ENCODE assay signal across 8 mouse cellular contexts in genomic region chr11:77625061-77625855, GRCm38 (mm10). TPM values are rescaled to one million over a fixed set of nuclear protein-coding genes. Genes with fewer than 3 reads are reported as not detected.
A peak's percentile ranks its signal among the peaks of the same experiment; 100 is the strongest.
DNase-seq lines count a peak whose midpoint lies in the region; ATAC-seq lines count a peak whose summit lies in the region.

No protein-coding gene starts in this region.

- H3K4me1 ChIP-seq in forebrain, embryonic 12.5 days = peaks cover 35% of the 10 kb centered on the region
- peaks cover 26% of the 10 kb centered on the region for H3K4me1 ChIP-seq in hindbrain, embryonic 10.5 days (replicated peaks)
- peaks cover 89% of the 10 kb centered on the region for H3K4me1 ChIP-seq in megakaryocyte, embryonic 14.5 days

- peak overlapping the region; percentile 40 for H3K4me3 ChIP-seq in forebrain, embryonic 12.5 days (replicated peaks)
- H3K4me3 ChIP-seq in hindbrain, embryonic 10.5 days = peak overlapping the region; percentile 50
- peak overlapping the region; percentile 86 for H3K4me3 ChIP-seq in megakaryocyte, embryonic 14.5 days (replicated peaks)

- intact Hi-C loops in left cerebral cortex, postnatal 14 days (cut with DNase I) = loop anchor here (2.0 to 5.0 kb wide), 4 partner anchors 18 to 133 kb away; partner anchors contain the start of genes Git1 and Taok1

- DNase-seq in CD8-positive naive resting alpha-beta T cell, adult 2 months (ENCODE audit: low read depth in 2 of 2, low spot score in 2 of 2) = peak; percentile 53 to 63
- DNase-seq in hindbrain, embryonic 10.5 days (ENCODE audit: low spot score) = peak; percentile 71
- DNase-seq in left cerebral cortex, postnatal 14 days (ENCODE audit: low spot score in 2 of 2) = peak; percentile 76 to 84
- peak; percentile 57 for DNase-seq in right cerebral cortex, postnatal 4 days
- no peak for DNase-seq in testis, postnatal 10 days (ENCODE audit: low spot score)

- no peaks in the 10 kb centered on the region for H3K36me3 ChIP-seq in forebrain, embryonic 12.5 days (replicated peaks)
- H3K36me3 ChIP-seq in hindbrain, embryonic 10.5 days = no peaks in the 10 kb centered on the region
- no peaks in the 10 kb centered on the region for H3K36me3 ChIP-seq in megakaryocyte, embryonic 14.5 days (replicated peaks; ENCODE audit: low read length)

- peak overlapping the region; percentile 50; the same call in 1 of the 2 replicates for H3K9ac ChIP-seq in forebrain, embryonic 12.5 days

- 5% methylated on average over 11 of the region's 11 CpGs for WGBS in forebrain, embryonic 12.5 days
- WGBS in hindbrain, embryonic 10.5 days = 6% methylated on average over 11 of the region's 11 CpGs

- H3K9me3 ChIP-seq in forebrain, embryonic 12.5 days = no peaks in the 10 kb centered on the region
- H3K9me3 ChIP-seq in hindbrain, embryonic 10.5 days = no peaks in the 10 kb centered on the region
- H3K9me3 ChIP-seq in megakaryocyte, embryonic 14.5 days = no peaks in the 10 kb centered on the region

- no peaks in the 10 kb centered on the region for H3K27me3 ChIP-seq in forebrain, embryonic 12.5 days
- H3K27me3 ChIP-seq in hindbrain, embryonic 10.5 days (ENCODE audit: insufficient read depth, poor library complexity, severe bottlenecking) = peaks cover 7% of the 10 kb centered on the region; the same call in 1 of the 2 replicates
- no peaks in the 10 kb centered on the region for H3K27me3 ChIP-seq in megakaryocyte, embryonic 14.5 days (replicated peaks)

- peak overlapping the region; percentile 84 for H3K4me2 ChIP-seq in forebrain, embryonic 12.5 days

- ATAC-seq in activated CD4-positive, CD25-positive, alpha-beta regulatory T cell, adult 4 months = peak; percentile 61
- peak; percentile 61; the same call in 1 of the 2 replicates for ATAC-seq in forebrain, embryonic 12.5 days (ENCODE audit: low FRiP score)

- H3K27ac ChIP-seq in forebrain, embryonic 12.5 days = peak overlapping the region; percentile 83
- H3K27ac ChIP-seq in hindbrain, embryonic 10.5 days = peak overlapping the region; percentile 66

RNA-seq across cellular contexts. Expression of gene Taok1, which starts 17.6 kb away (rescaled TPM):
- 10 to 100 TPM; 15.0 to 19.8 TPM for polyA plus RNA-seq in activated CD4-positive, CD25-positive, alpha-beta regulatory T cell, adult 4 months (2017; shearing (Covaris generic))
- polyA plus RNA-seq in forebrain, embryonic 12.5 days (2016; fragmentation: Nextera tagmentation; extraction: Ambion mirVana) = 27.7 and 28.5 TPM in 2 replicates
- 11.9 and 13.6 TPM in 2 replicates for polyA plus RNA-seq in hindbrain, embryonic 10.5 days (2016; fragmentation: Nextera tagmentation; extraction: Ambion mirVana)
- total RNA-seq in left cerebral cortex, postnatal 14 days (2021) = 100 to 1,000 TPM; 106 to 109 TPM
- 1.2 and 2.3 TPM in 2 replicates for polyA plus RNA-seq in megakaryocyte, embryonic 14.5 days (2012; ENCODE audit: insufficient read depth, low replicate concordance)
